Mouse (Mus musculus) thymus, postnatal 0 days (tissue): Measurements from ENCODE around the gene Idh2. TPM values are rescaled to one million over a fixed set of nuclear protein-coding genes. Genes with fewer than 3 reads are reported as not detected.

ENCODE experiments used
- DNase-seq: peaks from one replicate; pipeline ENCODE4 v3.0.0-alpha.2; 2015; ENCODE audit warnings: low spot score
- polyA plus RNA-seq: library from polyadenylated mRNA; unstranded; fragments of >200 nt; fragmentation: Nextera tagmentation; extraction: Ambion mirVana; gene quantifications from 2 replicates; pipeline ENCODE4 v1.2.1, GENCODE M21; 2015

Idh2 gene
- polyA plus RNA-seq, 1 experiment from 2014 or later: 322 TPM

- DNase-seq: no peak
Measured at GRCm38 (mm10) chr7:80088191-80088590, 27.0 kb downstream of the Idh2 start.

GRCm38 (mm10) chr7:80085970-80086715, 29.0 kb downstream of the Idh2 start:
- DNase-seq: no peak

GRCm38 (mm10) chr7:80084484-80084931, 30.7 kb downstream of the Idh2 start:
- DNase-seq: peak; percentile 90

GRCm38 (mm10) chr7:80081586-80082554, 33.3 kb downstream of the Idh2 start:
- no peak for DNase-seq

- no peak for DNase-seq
Measured at GRCm38 (mm10) chr7:80078792-80079301, 36.3 kb downstream of the Idh2 start.

- DNase-seq: no peak
Measured at GRCm38 (mm10) chr7:80077801-80078200, 37.4 kb downstream of the Idh2 start.

- no peak for DNase-seq
Measured at GRCm38 (mm10) chr7:80076961-80077716, 38.1 kb downstream of the Idh2 start.

- no peak for DNase-seq
Measured at GRCm38 (mm10) chr7:80075946-80076583, 39.1 kb downstream of the Idh2 start.

- peak; percentile 55 for DNase-seq
Measured at GRCm38 (mm10) chr7:80074921-80075441, 40.2 kb downstream of the Idh2 start.

- DNase-seq: no peak
Measured at GRCm38 (mm10) chr7:80073506-80073905, 41.7 kb downstream of the Idh2 start.

GRCm38 (mm10) chr7:80072297-80072696, 42.9 kb downstream of the Idh2 start:
- no peak for DNase-seq

GRCm38 (mm10) chr7:80071209-80071608, 44.0 kb downstream of the Idh2 start:
- no peak for DNase-seq

- DNase-seq: no peak
Measured at GRCm38 (mm10) chr7:80069615-80070327, 45.4 kb downstream of the Idh2 start.

GRCm38 (mm10) chr7:80068341-80068740, 46.9 kb downstream of the Idh2 start:
- DNase-seq: no peak

- DNase-seq: no peak
Measured at GRCm38 (mm10) chr7:80066675-80067455, 48.3 kb downstream of the Idh2 start.

GRCm38 (mm10) chr7:80065250-80065649, 49.9 kb downstream of the Idh2 start:
- no peak for DNase-seq

- DNase-seq: no peak
Measured at GRCm38 (mm10) chr7:80063902-80064736, 51.1 kb downstream of the Idh2 start.

GRCm38 (mm10) chr7:80063244-80063643, 51.9 kb downstream of the Idh2 start:
- no peak for DNase-seq
